Mouse (Mus musculus): ENCODE results near the gene Gse1. TPM values are rescaled to one million over a fixed set of nuclear protein-coding genes. Genes with fewer than 3 reads are reported as not detected.
A peak's percentile ranks its signal among the peaks of the same experiment; 100 is the strongest.

Gene Gse1
- polyA plus RNA-seq, 1 experiment from 2014 or later: 10.0 TPM

DNA sequence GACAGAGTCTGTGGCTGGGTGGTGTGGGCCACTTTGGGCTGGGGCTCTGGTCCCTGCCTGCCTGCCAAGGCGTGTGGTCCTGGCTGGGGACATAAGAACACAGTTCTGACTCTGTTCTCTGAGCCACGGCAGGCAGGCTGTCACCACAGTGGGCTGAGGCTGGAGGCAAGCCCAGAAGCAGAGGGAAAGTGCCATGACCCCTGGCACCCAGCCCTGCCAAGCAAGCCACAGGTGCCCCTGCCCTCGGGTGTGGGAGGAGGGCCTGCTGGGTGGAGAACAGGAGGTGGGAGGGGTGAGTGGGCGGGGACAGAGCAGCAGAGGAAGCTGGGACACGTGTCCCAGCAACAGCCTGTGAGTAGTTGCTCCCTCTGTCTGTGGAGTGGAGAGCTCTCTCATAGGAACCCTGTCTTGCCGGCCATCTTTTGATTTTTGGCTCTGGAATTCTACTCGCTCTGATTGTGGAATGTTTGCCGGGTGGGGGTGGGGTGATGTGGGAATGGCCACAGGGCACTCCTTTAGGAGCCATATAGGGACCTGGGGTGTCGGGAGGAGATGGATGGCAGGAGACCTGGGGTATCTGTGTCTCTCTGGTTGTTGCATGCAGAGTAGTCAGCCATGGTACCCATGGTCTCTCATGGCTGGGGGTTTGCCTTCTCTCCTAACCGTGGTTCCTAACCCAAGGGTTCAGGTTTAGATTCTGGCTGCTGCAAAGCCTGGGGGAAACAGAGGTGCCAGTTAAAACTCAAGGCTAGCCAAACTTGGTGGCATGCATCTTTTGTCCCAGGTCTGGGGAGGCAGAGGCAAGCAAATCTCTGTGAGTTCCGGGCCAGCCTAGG is 140.8 kb downstream of the Gse1 start:
- Histone ChIP-seq H3K4me3 (replicated peaks) (no peak overlapping the region), H3K9me3 (replicated peaks) (no peaks in the 10 kb centered on the region), H3K9ac (no peak overlapping the region), H3K27me3 (no peaks in the 10 kb centered on the region), H3K27ac (peak overlapping the region; percentile 82), H3K36me3 (no peaks in the 10 kb centered on the region), H3K4me1 (peaks cover 85% of the 10 kb centered on the region), H3K4me2 (peak overlapping the region; percentile 35; the same call in 1 of the 2 replicates)
- 23% methylated on average over 11 of the region's 11 CpGs for WGBS
- peak; percentile 69 for ATAC-seq (replicated peaks; ENCODE audit: low FRiP score)

DNA sequence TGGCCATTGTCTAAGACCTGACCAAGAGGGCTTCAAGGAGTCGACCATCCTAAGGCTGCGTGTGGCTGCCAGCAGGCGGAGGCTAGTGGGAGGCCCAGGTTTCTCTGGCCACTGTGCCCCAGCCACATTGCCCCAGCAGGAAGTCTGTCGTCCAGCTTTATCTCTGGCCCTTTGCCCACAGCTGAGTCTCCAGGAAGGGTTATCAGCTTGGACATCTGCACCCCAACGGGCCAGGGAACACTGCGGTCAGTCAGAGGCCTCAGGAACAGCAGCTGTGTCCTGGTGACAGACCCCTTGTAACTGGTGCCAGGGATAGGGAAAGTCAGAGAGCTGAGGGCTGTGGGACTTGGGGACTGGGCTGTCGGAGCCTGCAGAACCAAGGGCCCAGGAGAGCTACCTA is 141.7 kb downstream of the Gse1 start:
- Histone ChIP-seq H3K27ac (peak overlapping the region; percentile 82), H3K4me2 (no peak overlapping the region), H3K27me3 (no peaks in the 10 kb centered on the region), H3K9me3 (replicated peaks) (no peaks in the 10 kb centered on the region), H3K4me3 (replicated peaks) (no peak overlapping the region), H3K4me1 (peaks cover 85% of the 10 kb centered on the region), H3K9ac (no peak overlapping the region), H3K36me3 (no peaks in the 10 kb centered on the region)
- no peak for ATAC-seq (replicated peaks; ENCODE audit: low FRiP score)
- WGBS: 55% methylated on average over 7 of the region's 7 CpGs

- no peak for ATAC-seq (replicated peaks; ENCODE audit: low FRiP score)
- no peak overlapping the region for H3K4me2 ChIP-seq
- H3K27me3 ChIP-seq: no peaks in the 10 kb centered on the region
- peaks cover 85% of the 10 kb centered on the region for H3K4me1 ChIP-seq
- H3K4me3 ChIP-seq (replicated peaks): no peak overlapping the region
- WGBS: 69% methylated on average over 4 of the region's 4 CpGs
- no peaks in the 10 kb centered on the region for H3K9me3 ChIP-seq (replicated peaks)
- H3K9ac ChIP-seq: no peak overlapping the region
- no peaks in the 10 kb centered on the region for H3K36me3 ChIP-seq
- H3K27ac ChIP-seq: peak overlapping the region; percentile 82
Observed at GRCm38 (mm10) chr8:120370461-120370860, 142.2 kb downstream of the Gse1 start.

DNA sequence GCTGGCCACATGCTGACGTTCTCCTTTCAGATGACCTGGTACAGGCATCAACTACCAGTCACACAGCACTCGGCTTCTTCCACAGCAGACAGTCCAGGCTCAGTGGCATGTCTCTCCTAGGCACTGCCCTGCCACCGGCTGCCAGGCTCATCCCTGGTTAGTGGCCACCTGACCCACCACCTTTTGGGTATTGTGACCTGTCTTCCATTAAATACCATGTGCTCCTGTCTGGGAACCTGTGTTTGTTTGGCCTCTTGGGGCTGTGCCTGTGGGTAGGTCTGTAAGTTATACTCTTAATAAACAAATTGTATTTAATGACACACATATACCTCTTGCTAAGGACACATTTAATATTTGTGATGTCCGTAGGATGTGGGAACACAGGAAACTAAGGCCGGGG is 142.9 kb downstream of the Gse1 start:
- ATAC-seq (replicated peaks; ENCODE audit: low FRiP score): no peak
- no peaks in the 10 kb centered on the region for H3K36me3 ChIP-seq
- H3K4me2 ChIP-seq: no peak overlapping the region
- H3K27ac ChIP-seq: no peak overlapping the region
- WGBS: 65% methylated on average over 5 of the region's 5 CpGs
- no peaks in the 10 kb centered on the region for H3K9me3 ChIP-seq (replicated peaks)
- no peaks in the 10 kb centered on the region for H3K27me3 ChIP-seq
- no peak overlapping the region for H3K9ac ChIP-seq
- no peak overlapping the region for H3K4me3 ChIP-seq (replicated peaks)
- H3K4me1 ChIP-seq: peaks cover 86% of the 10 kb centered on the region

GRCm38 (mm10) chr8:120371725-120372457 is 143.6 kb downstream of the Gse1 start:
- H3K36me3 ChIP-seq: no peaks in the 10 kb centered on the region
- WGBS: 75% methylated on average over 8 of the region's 8 CpGs
- no peak overlapping the region for H3K4me2 ChIP-seq
- ATAC-seq (replicated peaks; ENCODE audit: low FRiP score): peak; percentile 37; the same call in 1 of the 2 replicates
- H3K27ac ChIP-seq: no peak overlapping the region
- H3K4me1 ChIP-seq: peaks cover 89% of the 10 kb centered on the region
- H3K4me3 ChIP-seq (replicated peaks): no peak overlapping the region
- no peak overlapping the region for H3K9ac ChIP-seq
- no peaks in the 10 kb centered on the region for H3K27me3 ChIP-seq
- no peaks in the 10 kb centered on the region for H3K9me3 ChIP-seq (replicated peaks)

GRCm38 (mm10) chr8:120372684-120373083 is 144.4 kb downstream of the Gse1 start:
- Histone ChIP-seq H3K27ac (no peak overlapping the region), H3K4me2 (no peak overlapping the region), H3K4me3 (replicated peaks) (no peak overlapping the region), H3K4me1 (peaks cover 90% of the 10 kb centered on the region), H3K27me3 (no peaks in the 10 kb centered on the region), H3K9ac (no peak overlapping the region), H3K36me3 (no peaks in the 10 kb centered on the region), H3K9me3 (replicated peaks) (no peaks in the 10 kb centered on the region)
- 92% methylated on average over 6 of the region's 6 CpGs for WGBS
- no peak for ATAC-seq (replicated peaks; ENCODE audit: low FRiP score)

- peak overlapping the region; percentile 87 for H3K27ac ChIP-seq
- 44% methylated on average over 3 of the region's 3 CpGs for WGBS
- no peak overlapping the region for H3K9ac ChIP-seq
- H3K4me1 ChIP-seq: peaks cover 93% of the 10 kb centered on the region
- H3K4me2 ChIP-seq: no peak overlapping the region
- no peaks in the 10 kb centered on the region; the same call in 1 of the 2 replicates for H3K27me3 ChIP-seq
- ATAC-seq (replicated peaks; ENCODE audit: low FRiP score): no peak
- no peaks in the 10 kb centered on the region for H3K9me3 ChIP-seq (replicated peaks)
- no peaks in the 10 kb centered on the region for H3K36me3 ChIP-seq
- H3K4me3 ChIP-seq (replicated peaks): no peak overlapping the region
Observed at GRCm38 (mm10) chr8:120373621-120374020, 145.4 kb downstream of the Gse1 start.

DNA sequence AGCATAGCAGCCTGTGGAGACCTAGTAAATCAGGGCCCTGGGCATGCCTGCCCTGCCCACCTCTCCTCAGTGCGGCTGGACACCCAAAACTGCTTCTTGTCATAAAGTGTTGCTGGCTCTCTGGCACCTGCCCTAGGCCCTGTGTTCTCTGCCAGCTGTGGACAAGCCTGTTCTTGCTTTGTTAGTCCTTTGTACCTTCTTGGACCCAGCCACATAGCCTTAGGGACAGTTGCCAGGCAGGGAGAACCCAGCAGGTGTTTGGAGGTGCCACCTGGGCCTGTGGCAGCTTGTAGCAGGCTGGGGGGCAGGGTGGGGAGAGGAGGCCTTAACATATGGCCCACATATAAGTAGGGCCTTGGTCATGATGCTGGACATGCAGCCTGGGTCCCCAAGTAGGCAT is 145.8 kb downstream of the Gse1 start:
- Histone ChIP-seq H3K27ac (peak overlapping the region; percentile 87), H3K4me3 (replicated peaks) (no peak overlapping the region), H3K4me2 (peak overlapping the region; percentile 26; the same call in 1 of the 2 replicates), H3K27me3 (no peaks in the 10 kb centered on the region; the same call in 1 of the 2 replicates), H3K9ac (no peak overlapping the region), H3K36me3 (no peaks in the 10 kb centered on the region), H3K4me1 (peaks cover 93% of the 10 kb centered on the region), H3K9me3 (replicated peaks) (no peaks in the 10 kb centered on the region)
- 23% methylated on average over 1 of the region's 1 CpGs for WGBS
- 0 out of 2 replicates have a peak, but pooled peaks have one; percentile 4 for ATAC-seq (replicated peaks; ENCODE audit: low FRiP score)

DNA sequence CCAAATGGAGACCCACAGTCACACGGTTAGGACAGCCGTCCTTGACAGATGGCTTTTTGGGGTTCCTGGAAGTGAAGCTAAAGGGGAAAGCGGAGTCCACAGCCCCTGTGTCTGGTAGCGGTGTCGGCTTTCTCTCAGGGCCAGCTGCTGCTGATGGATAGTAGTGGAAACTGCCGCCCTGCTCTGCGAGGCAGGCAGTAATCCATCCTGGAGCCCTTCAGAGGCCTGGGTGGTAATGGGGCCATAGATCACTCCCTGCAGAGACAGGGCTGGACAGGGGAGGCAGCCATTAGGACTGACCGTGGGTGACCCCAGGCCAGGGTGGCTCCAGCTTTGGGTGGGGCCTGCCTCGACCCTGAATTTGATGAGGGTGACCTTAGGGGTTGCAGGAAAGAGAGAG is 146.3 kb downstream of the Gse1 start:
- H3K4me1 ChIP-seq: peaks cover 92% of the 10 kb centered on the region
- peaks cover 2% of the 10 kb centered on the region; the same call in 1 of the 2 replicates for H3K27me3 ChIP-seq
- WGBS: 17% methylated on average over 9 of the region's 9 CpGs
- H3K4me2 ChIP-seq: peak overlapping the region; percentile 26; the same call in 1 of the 2 replicates
- no peaks in the 10 kb centered on the region for H3K36me3 ChIP-seq
- H3K27ac ChIP-seq: peak overlapping the region; percentile 87
- H3K9me3 ChIP-seq (replicated peaks): no peaks in the 10 kb centered on the region
- no peak overlapping the region for H3K9ac ChIP-seq
- H3K4me3 ChIP-seq (replicated peaks): no peak overlapping the region
- ATAC-seq (replicated peaks; ENCODE audit: low FRiP score): peak; percentile 74

DNA sequence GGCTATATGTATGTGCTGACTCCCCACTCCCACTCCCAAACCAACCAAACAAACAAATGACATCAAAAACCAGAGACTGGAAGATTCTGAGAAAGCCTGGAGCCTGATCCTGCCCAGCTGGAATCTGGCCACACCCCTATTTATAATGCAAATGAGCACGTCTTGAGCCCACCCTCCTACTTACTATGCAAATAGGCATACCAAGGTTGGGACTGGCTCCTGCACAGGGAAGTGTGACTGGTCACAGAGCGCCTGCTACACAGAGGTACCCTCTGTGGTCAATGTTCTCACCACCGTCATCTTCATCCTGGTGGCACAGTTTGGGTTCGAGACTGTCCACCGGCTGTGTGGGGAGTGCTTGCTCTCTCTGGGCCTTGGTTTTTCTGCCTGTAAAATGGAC is 146.9 kb downstream of the Gse1 start:
- Histone ChIP-seq H3K4me1 (peaks cover 87% of the 10 kb centered on the region), H3K4me2 (peak overlapping the region; percentile 26; the same call in 1 of the 2 replicates), H3K36me3 (no peaks in the 10 kb centered on the region), H3K9ac (no peak overlapping the region), H3K4me3 (replicated peaks) (no peak overlapping the region), H3K9me3 (replicated peaks) (no peaks in the 10 kb centered on the region), H3K27ac (peak overlapping the region; percentile 87), H3K27me3 (peaks cover 8% of the 10 kb centered on the region)
- peak; percentile 66 for ATAC-seq (replicated peaks; ENCODE audit: low FRiP score)
- WGBS: 37% methylated on average over 5 of the region's 5 CpGs

DNA sequence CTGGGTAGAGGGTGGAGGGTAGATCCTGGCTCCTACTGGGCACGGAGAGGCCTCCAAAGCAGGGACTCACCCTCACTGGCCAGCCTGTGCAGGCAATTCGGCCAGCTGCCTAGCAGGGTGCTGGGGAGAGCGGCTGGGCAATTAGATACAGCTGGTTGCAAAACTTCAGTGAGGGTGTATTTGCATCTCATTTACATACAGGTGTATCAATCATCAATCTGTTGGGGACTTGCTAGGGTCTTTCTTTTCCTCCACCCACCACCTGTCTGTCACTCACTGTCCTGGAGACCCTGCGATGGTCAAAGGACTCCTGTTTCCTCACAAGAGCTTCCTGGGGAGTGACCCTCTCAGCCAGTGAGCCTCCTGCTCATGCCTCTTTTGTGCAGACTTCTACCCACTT is 148.0 kb downstream of the Gse1 start:
- H3K36me3 ChIP-seq: no peaks in the 10 kb centered on the region
- no peak overlapping the region for H3K4me3 ChIP-seq (replicated peaks)
- ATAC-seq (replicated peaks; ENCODE audit: low FRiP score): no peak
- H3K4me1 ChIP-seq: peaks cover 89% of the 10 kb centered on the region
- peak overlapping the region; percentile 65 for H3K27ac ChIP-seq
- H3K27me3 ChIP-seq: peaks cover 11% of the 10 kb centered on the region
- no peak overlapping the region for H3K4me2 ChIP-seq
- WGBS: 58% methylated on average over 4 of the region's 4 CpGs
- no peak overlapping the region for H3K9ac ChIP-seq
- H3K9me3 ChIP-seq (replicated peaks): no peaks in the 10 kb centered on the region
